Mouse (Mus musculus) ES-E14 (cell line): Measurements from ENCODE around the gene Rasef. TPM values are rescaled to one million over a fixed set of nuclear protein-coding genes. Genes with fewer than 3 reads are reported as not detected.

ENCODE experiments used
- DNase-seq: peaks from one replicate; pipeline ENCODE4 v3.0.0-alpha.2; 2013; ENCODE audit warnings: low read depth, low spot score
- H3K27ac ChIP-seq: 2 replicates; pipeline ENCODE4 v1.5.1; 2012; ENCODE audit warnings: low read depth, mild to moderate bottlenecking, low read length, moderate library complexity, mixed read lengths; ENCODE audit not compliant: poor library complexity, insufficient read depth, severe bottlenecking
- H3K36me3 ChIP-seq: 2 replicates; pipeline ENCODE4 v1.6.1; 2012; ENCODE audit warnings: mild to moderate bottlenecking, low read length, moderate library complexity, mixed read lengths; ENCODE audit not compliant: control insufficient read depth, poor library complexity, insufficient read depth, severe bottlenecking
- H3K4me1 ChIP-seq, 2 experiments: fragments of 150-350 bp in 1 of 2; sonication (generic) in 1 of 2; 2 replicates each; pipeline ENCODE4 v1.6.1; 2012; ENCODE audit warnings: low read length in 2 of 2, mild to moderate bottlenecking in 1 of 2, mixed read lengths in 1 of 2; ENCODE audit not compliant: control insufficient read depth in 2 of 2, insufficient read depth in 2 of 2, poor library complexity in 1 of 2
- H3K4me3 ChIP-seq, 2 experiments: fragments of 150-350 bp in 1 of 2; sonication (generic) in 1 of 2; 2 replicates each; pipeline ENCODE4 v1.5.1; 2012; ENCODE audit warnings: low read length in 2 of 2, low read depth in 1 of 2, mild to moderate bottlenecking in 1 of 2, mixed read lengths in 1 of 2; ENCODE audit not compliant: insufficient read depth in 1 of 2, poor library complexity in 1 of 2, severe bottlenecking in 1 of 2
- H3K9ac ChIP-seq: 2 replicates; pipeline ENCODE4 v1.6.1; 2012; ENCODE audit warnings: low read depth, mild to moderate bottlenecking, low read length, mixed read lengths; ENCODE audit not compliant: poor library complexity, insufficient read depth, severe bottlenecking
- H3K9me3 ChIP-seq: fragments of 150-350 bp; sonication (generic); 2 replicates; pipeline ENCODE4 v1.6.1; 2012; ENCODE audit warnings: low read depth, mild to moderate bottlenecking, low read length; ENCODE audit not compliant: control insufficient read depth, insufficient read depth
- CHD2 ChIP-seq: IDR thresholded peaks from 2 replicates; pipeline ENCODE4 v1.6.1; 2014; ENCODE audit warnings: mild to moderate bottlenecking, low read depth, low read length, inconsistent platforms
- HCFC1 ChIP-seq: IDR thresholded peaks from 2 replicates; pipeline ENCODE4 v1.6.1; 2012; ENCODE audit warnings: low read length, inconsistent platforms, borderline replicate concordance; ENCODE audit not compliant: insufficient read depth
- MAFK ChIP-seq: IDR thresholded peaks from 2 replicates; pipeline ENCODE4 v1.6.1; 2014; ENCODE audit warnings: mild to moderate bottlenecking, low read depth, low read length, inconsistent platforms; ENCODE audit not compliant: insufficient read depth
- ZC3H11A ChIP-seq: IDR thresholded peaks from 2 replicates; pipeline ENCODE4 v1.6.1; 2012; ENCODE audit warnings: low read depth, mild to moderate bottlenecking, inconsistent platforms, low read length, borderline replicate concordance
- ZNF384 ChIP-seq: IDR thresholded peaks from 2 replicates; pipeline ENCODE4 v1.6.1; 2012; ENCODE audit warnings: low read depth, low read length, inconsistent platforms
- in situ Hi-C, 2 experiments: fragments of 600-800 bp; cut with MboI; formaldehyde crosslinking; loops; one replicate each; pipeline ENCODE4 v1.15.1; 2025; ENCODE audit warnings: low sequenced_read_pairs in 2 of 2, inconsistent platforms in 1 of 2; ENCODE audit not compliant: unreplicated experiment in 2 of 2
- total RNA-seq: library from RNA; depleted of rRNA; stranded (reverse); fragments of 300-350 nt; gene quantifications from 2 replicates; pipeline ENCODE4 v1.2.3, GENCODE M21; 2012; rRNA removed

The Rasef gene
- 0.54 and 1.1 TPM in 2 replicates for total RNA-seq

GRCm38 (mm10) chr4:73790260-73791185 lies at the start of gene Rasef:
TSS of gene Rasef (minus strand) at chr4:73790994.
- Histone ChIP-seq H3K9ac (peak within 1 kb of the TSS; percentile 41; the same call in 1 of the 2 replicates), H3K9me3 (no peaks in the 10 kb centered on the region), H3K4me1 (no peaks in the 10 kb centered on the region), H3K4me3 (peak within 1 kb of the TSS; percentile 18 to 60; a peak in 3 of 4 replicates), H3K27ac (no peak within 1 kb of the TSS), H3K36me3 (no peaks in the 10 kb centered on the region)
- in situ Hi-C loops = no loop called here
- peak; percentile 8 for DNase-seq
- 0 out of 2 replicates have a peak, but pooled peaks have one; percentile 23 for TF ChIP-seq CHD2
- TF ChIP-seq HCFC1 = no peak
- TF ChIP-seq MAFK = no peak
- TF ChIP-seq ZC3H11A = no peak

GRCm38 (mm10) chr4:73826587-73826986 lies 35.8 kb upstream of the Rasef start:
- Histone ChIP-seq H3K4me3 (no peak overlapping the region), H3K4me1 (no peaks in the 10 kb centered on the region), H3K36me3 (no peaks in the 10 kb centered on the region), H3K9ac (no peak overlapping the region), H3K9me3 (no peaks in the 10 kb centered on the region), H3K27ac (no peak overlapping the region)
- no peak for DNase-seq
- in situ Hi-C loops = no loop called here
- TF ChIP-seq ZC3H11A (no peak), CHD2 (no peak), MAFK (no peak), HCFC1 (no peak), ZNF384 (no peak)

DNA sequence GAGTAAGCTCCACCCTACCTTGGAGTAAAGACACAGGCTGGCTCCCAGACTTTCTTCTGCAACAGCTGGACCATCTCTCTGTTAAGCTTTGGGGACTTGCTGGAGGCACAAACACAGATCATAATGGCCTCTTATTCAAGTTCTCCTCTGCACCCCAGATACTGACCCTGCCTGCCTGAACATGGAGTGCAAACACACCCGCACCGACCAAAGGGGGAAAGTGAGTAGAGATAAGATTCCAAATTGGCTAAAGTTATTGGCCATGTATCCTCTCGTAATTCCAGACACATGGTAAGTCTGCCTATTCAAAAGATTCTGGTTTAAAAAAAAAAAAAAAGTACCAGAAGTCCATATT lies 369 bp upstream of the Rasef start:
- in situ Hi-C loops = no loop called here
- H3K9me3 ChIP-seq = no peaks in the 10 kb centered on the region
- H3K4me3 ChIP-seq = peak overlapping the region in 1 of 2 experiments; percentile 60; a peak in 1 of 4 replicates
- H3K4me1 ChIP-seq = no peaks in the 10 kb centered on the region
- H3K36me3 ChIP-seq = no peaks in the 10 kb centered on the region
- no peak overlapping the region for H3K9ac ChIP-seq
- DNase-seq = no peak
- TF ChIP-seq MAFK (no peak), ZC3H11A (no peak), CHD2 (no peak), HCFC1 (no peak), ZNF384 (no peak)
- H3K27ac ChIP-seq = no peak overlapping the region

GRCm38 (mm10) chr4:73789534-73789933 lies 1.3 kb downstream of the Rasef start:
- TF ChIP-seq HCFC1 (no peak), ZC3H11A (no peak)
- Histone ChIP-seq H3K27ac (no peak overlapping the region), H3K36me3 (no peaks in the 10 kb centered on the region), H3K9me3 (no peaks in the 10 kb centered on the region), H3K4me3 (no peak overlapping the region), H3K9ac (no peak overlapping the region), H3K4me1 (no peaks in the 10 kb centered on the region)
- DNase-seq = no peak
- in situ Hi-C loops = no loop called here
